Mouse (Mus musculus) forebrain, embryonic 11.5 days (tissue): ENCODE data around the gene Phf21b. TPM values are rescaled to one million over a fixed set of nuclear protein-coding genes. Genes with fewer than 3 reads are reported as not detected.

Experiments used
- ATAC-seq: fragments of 200-750 bp; cut with Nextera tagmentation; replicated peaks from 2 replicates; pipeline ENCODE4 v1.8.0; 2017; ENCODE audit warnings: moderate TSS enrichment; ENCODE audit not compliant: low FRiP score
- DNase-seq: peaks from one replicate; pipeline ENCODE4 v3.0.0-alpha.2; 2017; ENCODE audit warnings: low spot score
- H3K27ac ChIP-seq: fragments of 300-500 bp; sonication (generic); 2 replicates; pipeline ENCODE4 v1.5.1; 2014; ENCODE audit warnings: low read depth, low read length
- H3K27me3 ChIP-seq: fragments of 300-500 bp; sonication (generic); 2 replicates; pipeline ENCODE4 v1.6.1; 2014; ENCODE audit warnings: mild to moderate bottlenecking, low read length, mixed read lengths; ENCODE audit not compliant: control insufficient read depth, insufficient read depth
- H3K36me3 ChIP-seq: fragments of 300-500 bp; sonication (generic); 2 replicates; pipeline ENCODE4 v1.6.1; 2014; ENCODE audit warnings: mild to moderate bottlenecking, low read length, moderate library complexity, mixed read lengths; ENCODE audit not compliant: control insufficient read depth, insufficient read depth
- H3K4me1 ChIP-seq: fragments of 300-500 bp; sonication (generic); replicated peaks from 2 replicates; pipeline ENCODE4 v1.6.1; 2014; ENCODE audit warnings: low read length, mixed read lengths; ENCODE audit not compliant: control insufficient read depth, insufficient read depth
- H3K4me2 ChIP-seq: fragments of 300-500 bp; sonication (generic); 2 replicates; pipeline ENCODE4 v1.6.1; 2014; ENCODE audit warnings: low read depth, mild to moderate bottlenecking, low read length, moderate library complexity, mixed read lengths; ENCODE audit not compliant: severe bottlenecking
- H3K4me3 ChIP-seq: fragments of 300-500 bp; sonication (generic); 2 replicates; pipeline ENCODE4 v1.5.1; 2014; ENCODE audit warnings: low read depth, low read length
- H3K9ac ChIP-seq: fragments of 300-500 bp; sonication (generic); 2 replicates; pipeline ENCODE4 v1.6.1; 2014; ENCODE audit warnings: low read length
- H3K9me3 ChIP-seq: fragments of 300-500 bp; sonication (generic); 2 replicates; pipeline ENCODE4 v1.6.1; 2016; ENCODE audit warnings: low read length, mixed read lengths; ENCODE audit not compliant: control insufficient read depth
- whole genome bisulfite sequencing: fragments of 180-500 bp; shearing (Covaris S2); extraction: QIAGEN DNeasy Blood & Tissue Kit; methylation state at CpG from one replicate; pipeline ENCODE4 v1.1.7; 2014; 5-methylcytosine and 5-hydroxymethylcytosine counted together
- polyA plus RNA-seq: library from polyadenylated mRNA; unstranded; fragments of >200 nt; fragmentation: Nextera tagmentation; extraction: Ambion mirVana; gene quantifications from 2 replicates; pipeline ENCODE4 v1.2.1, GENCODE M21; 2014

Gene Phf21b
- polyA plus RNA-seq, 1 experiment from 2014 or later, result 26.6 TPM

- WGBS, result 1% methylated on average over 22 of the region's 22 CpGs
- DNase-seq (peak; percentile 68), ATAC-seq (no peak)
- Histone ChIP-seq H3K9me3 (no peaks in the 10 kb centered on the region), H3K4me3 (peak overlapping the region; percentile 28), H3K9ac (peak overlapping the region; percentile 38), H3K27me3 (peaks cover 3% of the 10 kb centered on the region; the same call in 1 of the 2 replicates), H3K4me2 (peak overlapping the region; percentile 64), H3K36me3 (no peaks in the 10 kb centered on the region), H3K4me1 (peaks cover 11% of the 10 kb centered on the region; the same call in 1 of the 2 replicates), H3K27ac (no peak overlapping the region)
Measured at GRCm38 (mm10) chr15:84756426-84756825, 99.4 kb downstream of the Phf21b start.

GRCm38 (mm10) chr15:84754987-84755386 lies 100.9 kb downstream of the Phf21b start:
- Histone ChIP-seq H3K27me3 (peaks cover 3% of the 10 kb centered on the region; the same call in 1 of the 2 replicates), H3K27ac (no peak overlapping the region), H3K36me3 (no peaks in the 10 kb centered on the region), H3K9ac (no peak overlapping the region), H3K9me3 (no peaks in the 10 kb centered on the region), H3K4me1 (peaks cover 11% of the 10 kb centered on the region; the same call in 1 of the 2 replicates), H3K4me2 (no peak overlapping the region), H3K4me3 (no peak overlapping the region)
- WGBS, result 13% methylated on average over 3 of the region's 3 CpGs
- ATAC-seq (0 out of 2 replicates have a peak, but pooled peaks have one; percentile 63), DNase-seq (peak; percentile 90)

- 90% methylated on average over 4 of the region's 4 CpGs for WGBS
- H3K4me1 ChIP-seq, result no peaks in the 10 kb centered on the region
- DNase-seq (no peak), ATAC-seq (no peak)
- H3K4me2 ChIP-seq, result no peak overlapping the region
- H3K27me3 ChIP-seq, result no peaks in the 10 kb centered on the region
- H3K36me3 ChIP-seq, result no peaks in the 10 kb centered on the region
- H3K9ac ChIP-seq, result no peak overlapping the region
- no peaks in the 10 kb centered on the region for H3K9me3 ChIP-seq
- no peak overlapping the region for H3K4me3 ChIP-seq
- H3K27ac ChIP-seq, result no peak overlapping the region
Measured at GRCm38 (mm10) chr15:84745831-84746230, 110.0 kb downstream of the Phf21b start.

GRCm38 (mm10) chr15:84744308-84744707 lies 111.5 kb downstream of the Phf21b start:
- 5% methylated on average over 2 of the region's 2 CpGs for WGBS
- Histone ChIP-seq H3K9me3 (no peaks in the 10 kb centered on the region), H3K27me3 (no peaks in the 10 kb centered on the region), H3K27ac (no peak overlapping the region), H3K4me3 (no peak overlapping the region), H3K4me2 (no peak overlapping the region), H3K36me3 (no peaks in the 10 kb centered on the region), H3K4me1 (no peaks in the 10 kb centered on the region), H3K9ac (no peak overlapping the region)
- ATAC-seq (no peak), DNase-seq (no peak)

GRCm38 (mm10) chr15:84743347-84743746 lies 112.5 kb downstream of the Phf21b start:
- no peak for DNase-seq
- no peaks in the 10 kb centered on the region for H3K36me3 ChIP-seq
- no peaks in the 10 kb centered on the region for H3K27me3 ChIP-seq
- H3K4me2 ChIP-seq, result no peak overlapping the region
- no peak for ATAC-seq
- WGBS, result 26% methylated on average over 3 of the region's 3 CpGs
- H3K4me3 ChIP-seq, result no peak overlapping the region
- no peak overlapping the region for H3K9ac ChIP-seq
- H3K4me1 ChIP-seq, result no peaks in the 10 kb centered on the region
- no peak overlapping the region for H3K27ac ChIP-seq
- no peaks in the 10 kb centered on the region for H3K9me3 ChIP-seq

- Histone ChIP-seq H3K4me1 (no peaks in the 10 kb centered on the region), H3K36me3 (no peaks in the 10 kb centered on the region), H3K9me3 (no peaks in the 10 kb centered on the region), H3K4me3 (no peak overlapping the region), H3K27ac (no peak overlapping the region), H3K4me2 (no peak overlapping the region), H3K9ac (no peak overlapping the region), H3K27me3 (no peaks in the 10 kb centered on the region)
- no peak for DNase-seq
- 81% methylated on average over 3 of the region's 3 CpGs for WGBS
- no peak for ATAC-seq
Measured at GRCm38 (mm10) chr15:84741573-84741972, 114.3 kb downstream of the Phf21b start.

GRCm38 (mm10) chr15:84738246-84738645 lies 117.6 kb downstream of the Phf21b start:
- H3K4me1 ChIP-seq, result no peaks in the 10 kb centered on the region
- H3K9ac ChIP-seq, result no peak overlapping the region
- no peaks in the 10 kb centered on the region for H3K27me3 ChIP-seq
- H3K4me2 ChIP-seq, result no peak overlapping the region
- no peaks in the 10 kb centered on the region for H3K9me3 ChIP-seq
- H3K36me3 ChIP-seq, result no peaks in the 10 kb centered on the region
- no peak overlapping the region for H3K4me3 ChIP-seq
- ATAC-seq (no peak), DNase-seq (no peak)
- 92% methylated on average over 7 of the region's 7 CpGs for WGBS
- no peak overlapping the region for H3K27ac ChIP-seq

- DNase-seq (no peak), ATAC-seq (no peak)
- H3K27me3 ChIP-seq, result no peaks in the 10 kb centered on the region
- no peak overlapping the region for H3K9ac ChIP-seq
- H3K4me2 ChIP-seq, result no peak overlapping the region
- no peaks in the 10 kb centered on the region for H3K4me1 ChIP-seq
- 31% methylated on average over 3 of the region's 4 CpGs for WGBS
- no peak overlapping the region for H3K4me3 ChIP-seq
- H3K9me3 ChIP-seq, result no peaks in the 10 kb centered on the region
- no peaks in the 10 kb centered on the region for H3K36me3 ChIP-seq
- H3K27ac ChIP-seq, result no peak overlapping the region
Measured at GRCm38 (mm10) chr15:84736994-84737346, 118.9 kb downstream of the Phf21b start.

GRCm38 (mm10) chr15:84736346-84736993 lies 119.4 kb downstream of the Phf21b start:
- Histone ChIP-seq H3K4me2 (no peak overlapping the region), H3K9me3 (no peaks in the 10 kb centered on the region), H3K36me3 (no peaks in the 10 kb centered on the region), H3K27me3 (no peaks in the 10 kb centered on the region), H3K4me1 (no peaks in the 10 kb centered on the region), H3K27ac (no peak overlapping the region), H3K9ac (no peak overlapping the region), H3K4me3 (no peak overlapping the region)
- DNase-seq (no peak), ATAC-seq (no peak)
- 69% methylated on average over 11 of the region's 11 CpGs for WGBS
